Mouse (Mus musculus) bone marrow, adult 2 months (tissue): ENCODE measurements around the gene Tfr2.

Source experiments
- CTCF ChIP-seq: fragments of 200-500 bp; IDR thresholded peaks from 2 replicates; pipeline ENCODE4 v1.5.1; 2011; ENCODE audit warnings: low read length, control low read depth; ENCODE audit not compliant: control insufficient read depth, insufficient read depth
- POLR2A ChIP-seq: fragments of 200-500 bp; IDR thresholded peaks from 2 replicates; pipeline ENCODE4 v1.6.1; 2011; ENCODE audit warnings: low read depth, mild to moderate bottlenecking, control low read depth, low read length, borderline replicate concordance; ENCODE audit not compliant: control insufficient read depth

DNA sequence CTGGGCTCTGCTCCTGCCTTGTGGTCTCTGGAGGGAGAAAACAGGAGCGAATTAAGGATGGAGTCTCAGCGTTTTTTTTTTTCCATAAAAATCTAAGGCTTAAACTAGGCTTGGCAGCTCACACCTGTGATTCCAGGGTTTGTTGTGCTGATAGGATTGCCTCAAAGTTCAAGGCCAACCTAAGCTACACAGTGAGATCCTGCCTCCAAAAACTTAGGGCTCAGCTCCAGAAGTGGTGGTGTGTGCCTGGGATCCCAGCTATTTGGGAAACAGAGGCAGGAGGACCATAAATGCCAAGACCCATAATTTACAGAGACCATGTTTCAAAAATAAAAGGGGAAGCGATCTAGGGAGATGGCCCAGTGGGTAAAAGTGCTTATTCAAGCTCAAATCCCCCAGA lies 39.7 kb downstream of the Tfr2 start:
- TF ChIP-seq CTCF (no peak), POLR2A (no peak)
